Mouse (Mus musculus) CH12.LX (cell line): ENCODE results near the gene Ankra2. TPM values are rescaled to one million over a fixed set of nuclear protein-coding genes. Genes with fewer than 3 reads are reported as not detected.

ENCODE experiments used
- DNase-seq: peaks from one replicate; pipeline ENCODE4 v3.0.0-alpha.2; 2013; ENCODE audit errors: extremely low read depth
- H3K27ac ChIP-seq: 2 replicates; pipeline ENCODE4 v1.5.1; 2012; ENCODE audit warnings: low read depth, mild to moderate bottlenecking, control low read depth, moderate library complexity; ENCODE audit not compliant: insufficient read depth
- H3K27me3 ChIP-seq: replicated peaks from 2 replicates; pipeline ENCODE3; 2012; ENCODE audit warnings: inconsistent platforms
- H3K36me3 ChIP-seq, 2 experiments: replicated peaks in 1 of 2; 2 replicates each; pipeline versions ENCODE3 to v1.6.1; 2012; ENCODE audit warnings: inconsistent platforms in 1 of 2, low read length in 1 of 2, mild to moderate bottlenecking in 1 of 2, mixed read lengths in 1 of 2, moderate library complexity in 1 of 2; ENCODE audit not compliant: control insufficient read depth in 1 of 2, insufficient read depth in 1 of 2
- H3K4me1 ChIP-seq, 2 experiments: 2 replicates each; pipeline ENCODE4 v1.6.1; 2012; ENCODE audit warnings: inconsistent platforms in 1 of 2, moderate library complexity in 1 of 2; ENCODE audit not compliant: insufficient read depth in 2 of 2, control insufficient read depth in 1 of 2
- H3K4me2 ChIP-seq: 2 replicates; pipeline ENCODE4 v1.6.1; 2012; ENCODE audit warnings: low read depth, mild to moderate bottlenecking, control low read depth; ENCODE audit not compliant: poor library complexity, insufficient read depth, severe bottlenecking
- H3K4me3 ChIP-seq, 3 experiments: fragments of 150-350 bp in 1 of 3; sonication (generic) in 1 of 3; replicated peaks in 1 of 3; 2 replicates each; pipeline versions ENCODE3 to v1.5.1; 2011 to 2012; ENCODE audit warnings: low read depth in 2 of 3, low read length in 2 of 3, mild to moderate bottlenecking in 2 of 3, moderate library complexity in 2 of 3, control low read depth in 1 of 3, improper control_type of control experiment in 1 of 3, inconsistent platforms in 1 of 3, mixed read lengths in 1 of 3; ENCODE audit not compliant: poor library complexity in 1 of 3
- H3K79me2 ChIP-seq: replicated peaks from 2 replicates; pipeline ENCODE4 v1.6.1; 2012; ENCODE audit warnings: mild to moderate bottlenecking, moderate library complexity; ENCODE audit not compliant: control insufficient read depth, poor library complexity, insufficient read depth, severe bottlenecking; ENCODE audit errors: extremely low read depth
- H3K9ac ChIP-seq: 2 replicates; pipeline ENCODE4 v1.6.1; 2012; ENCODE audit warnings: low read depth, mild to moderate bottlenecking, control low read depth, moderate library complexity; ENCODE audit not compliant: insufficient read depth
- H3K9me3 ChIP-seq: replicated peaks from 2 replicates; pipeline ENCODE3; 2012; ENCODE audit warnings: low read length, inconsistent platforms, mixed read lengths
- CHD1 ChIP-seq: IDR thresholded peaks from 2 replicates; pipeline ENCODE4 v1.6.1; 2012; ENCODE audit warnings: low read depth, low read length, improper control_type of control experiment, inconsistent platforms
- CTCF ChIP-seq, 2 experiments: IDR thresholded peaks in 1 of 2; conservative IDR thresholded peaks in 1 of 2; 2 replicates each; pipeline ENCODE4 v1.5.1; 2011 to 2012; ENCODE audit warnings: low read depth in 2 of 2, low read length in 2 of 2, improper control_type of control experiment in 1 of 2, inconsistent platforms in 1 of 2, mild to moderate bottlenecking in 1 of 2, moderate library complexity in 1 of 2
- E2F4 ChIP-seq: IDR thresholded peaks from 2 replicates; pipeline ENCODE4 v1.6.1; 2011; ENCODE audit warnings: low read depth, low read length, improper control_type of control experiment; ENCODE audit not compliant: insufficient replicate concordance
- ELF1 ChIP-seq: IDR thresholded peaks from 2 replicates; pipeline ENCODE4 v1.6.1; 2014; ENCODE audit warnings: low read depth, mild to moderate bottlenecking, inconsistent platforms, low read length, improper control_type of control experiment
- EP300 ChIP-seq: IDR thresholded peaks from 2 replicates; pipeline ENCODE4 v1.6.1; 2011; ENCODE audit warnings: low read length, improper control_type of control experiment
- KAT2A ChIP-seq: IDR thresholded peaks from 2 replicates; pipeline ENCODE4 v1.6.1; 2012; ENCODE audit warnings: low read length, improper control_type of control experiment, inconsistent platforms; ENCODE audit not compliant: insufficient replicate concordance
- MAFK ChIP-seq: IDR thresholded peaks from 2 replicates; pipeline ENCODE4 v1.6.1; 2011; ENCODE audit warnings: low read length, improper control_type of control experiment; ENCODE audit not compliant: insufficient replicate concordance
- MAX ChIP-seq: IDR thresholded peaks from 2 replicates; pipeline ENCODE4 v1.6.1; 2011; ENCODE audit warnings: low read length, improper control_type of control experiment
- MEF2A ChIP-seq: IDR thresholded peaks from 2 replicates; pipeline ENCODE4 v1.6.1; 2014; ENCODE audit warnings: low read depth, mild to moderate bottlenecking, inconsistent platforms, low read length, improper control_type of control experiment, borderline replicate concordance
- MXI1 ChIP-seq: IDR thresholded peaks from 2 replicates; pipeline ENCODE4 v1.6.1; 2011; ENCODE audit warnings: mild to moderate bottlenecking, low read depth, low read length, improper control_type of control experiment
- NELFE ChIP-seq: IDR thresholded peaks from 2 replicates; pipeline ENCODE4 v1.6.1; 2011; ENCODE audit warnings: low read depth, low read length, improper control_type of control experiment
- NRF1 ChIP-seq: IDR thresholded peaks from 2 replicates; pipeline ENCODE4 v1.6.1; 2014; ENCODE audit warnings: low read depth, mild to moderate bottlenecking, inconsistent platforms, low read length, improper control_type of control experiment, moderate library complexity
- POLR2AphosphoS2 ChIP-seq: IDR thresholded peaks from 2 replicates; pipeline ENCODE4 v1.6.1; 2011; ENCODE audit warnings: low read depth, low read length, improper control_type of control experiment
- RCOR1 ChIP-seq: conservative IDR thresholded peaks from 2 replicates; pipeline ENCODE4 v1.6.1; 2012; ENCODE audit warnings: low read depth, mild to moderate bottlenecking, inconsistent platforms, low read length, improper control_type of control experiment
- ZKSCAN1 ChIP-seq: IDR thresholded peaks from 2 replicates; pipeline ENCODE4 v1.6.1; 2012; ENCODE audit warnings: low read depth, inconsistent platforms, low read length, improper control_type of control experiment, borderline replicate concordance
- ZMIZ1 ChIP-seq: IDR thresholded peaks from 2 replicates; pipeline ENCODE4 v1.6.1; 2012; ENCODE audit warnings: low read depth, mild to moderate bottlenecking, inconsistent platforms, low read length, improper control_type of control experiment
- dilution Hi-C: fragments of 300-500 bp; cut with MboI; formaldehyde crosslinking; loops from 2 replicates; pipeline ENCODE4 v1.14.3; 2020; ENCODE audit warnings: low sequenced_read_pairs; ENCODE audit not compliant: extremely low pct_unique_long_range_greater_than_20kb, extremely low pct_ligation_motif_present
- in situ Hi-C: fragments of 300-500 bp; cut with MboI; formaldehyde crosslinking; loops from 3 replicates; pipeline ENCODE4 v1.14.3; 2019; ENCODE audit warnings: low sequenced_read_pairs, low pct_ligation_motif_present, low pct_unique_long_range_greater_than_20kb, mixed read lengths
- polyA plus RNA-seq: library from polyadenylated mRNA; unstranded; fragments of >175 nt; gene quantifications from 2 replicates; pipeline ENCODE4 v1.2.1, GENCODE M21; 2012; ENCODE audit warnings: low read depth; ENCODE audit not compliant: insufficient read length
- total RNA-seq, 2 experiments: library from RNA; depleted of rRNA; stranded (reverse); fragments of 300-350 nt in 1 of 2; fragments of >200 nt in 1 of 2; gene quantifications; 2 replicates each; pipeline ENCODE4 v1.2.3; 2012 to 2014

Ankra2 gene
- total and polyA plus RNA-seq, 3 experiments, result 11.1 to 15.3 (median 12.4) TPM

DNA sequence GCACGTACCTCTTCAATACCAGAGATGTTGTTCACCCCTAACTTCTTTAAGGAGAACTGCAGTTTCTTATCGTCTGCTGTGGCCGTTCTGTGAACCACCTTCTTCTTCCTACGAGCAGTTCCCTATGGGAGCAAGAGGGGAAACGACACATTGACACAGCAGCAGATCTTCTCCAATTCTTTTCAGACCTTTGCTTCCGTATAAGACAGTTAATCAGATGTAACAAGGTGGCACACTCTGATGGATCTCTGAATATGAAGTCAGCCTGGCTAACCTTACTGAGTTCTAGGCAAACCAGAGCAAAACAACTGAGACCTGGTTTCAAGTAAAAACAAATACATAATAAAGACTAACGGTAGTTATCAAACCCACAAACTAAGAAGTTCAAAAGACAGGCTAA lies 50.8 kb downstream of the Ankra2 start:
- peak overlapping the region in 1 of 3 experiments; percentile 28 for H3K4me3 ChIP-seq
- H3K4me1 ChIP-seq, result peaks cover 9 to 51% of the 10 kb centered on the region in 2 experiments; a peak in 3 of 4 replicates
- peaks cover 67% of the 10 kb centered on the region for H3K79me2 ChIP-seq
- peaks cover 43 to 60% of the 10 kb centered on the region in 2 experiments for H3K36me3 ChIP-seq
- no peak for DNase-seq
- H3K27me3 ChIP-seq, result no peaks in the 10 kb centered on the region
- no peaks in the 10 kb centered on the region for H3K9me3 ChIP-seq
- H3K9ac ChIP-seq, result peak overlapping the region; percentile 63; the same call in 1 of the 2 replicates
- in situ Hi-C loops (no loop called here), dilution Hi-C loops (no loop called here)
- H3K27ac ChIP-seq, result no peak overlapping the region
- TF ChIP-seq CHD1 (no peak), MXI1 (no peak), KAT2A (no peak), MAX (no peak), ELF1 (no peak), NRF1 (no peak), CTCF (conservative IDR thresholded peaks at IDR 0.05 in 1 of 2, IDR thresholded peaks at IDR 0.05 in 1 of 2; ENCODE audit: low read depth in 2 of 2, low read length in 2 of 2) (no peak), EP300 (no peak), NELFE (no peak), ZKSCAN1 (no peak)
- peak overlapping the region; percentile 21; the same call in 1 of the 2 replicates for H3K4me2 ChIP-seq

DNA sequence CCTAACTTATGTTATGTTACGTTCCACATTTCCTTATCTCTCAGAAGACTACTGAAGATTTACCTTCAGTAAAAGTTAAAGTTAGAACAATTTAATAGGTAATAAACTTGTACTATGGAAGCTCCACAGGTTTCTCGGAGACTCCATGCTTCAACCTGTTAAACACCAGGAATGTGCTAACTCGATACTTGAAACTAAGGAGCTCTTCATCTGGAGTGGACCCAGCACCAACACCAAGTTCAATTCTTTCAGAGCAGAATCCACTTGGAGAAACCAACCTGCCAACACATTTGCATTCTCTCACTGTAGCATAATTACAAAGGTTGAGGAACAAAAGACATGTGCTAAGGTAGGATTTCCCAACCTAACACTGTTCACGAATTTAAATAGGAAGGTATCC lies 52.2 kb downstream of the Ankra2 start:
- no peak for DNase-seq
- Histone ChIP-seq H3K27me3 (no peaks in the 10 kb centered on the region), H3K27ac (no peak overlapping the region), H3K9ac (peak overlapping the region; percentile 100), H3K79me2 (peaks cover 65% of the 10 kb centered on the region), H3K36me3 (peaks cover 33 to 48% of the 10 kb centered on the region in 2 experiments), H3K9me3 (no peaks in the 10 kb centered on the region), H3K4me2 (peak overlapping the region; percentile 100), H3K4me3 (peak overlapping the region; percentile 48 to 94 (median 74)), H3K4me1 (peaks cover 9 to 38% of the 10 kb centered on the region in 2 experiments; a peak in 3 of 4 replicates)
- TF ChIP-seq NELFE (no peak), POLR2AphosphoS2 (0 out of 2 replicates have a peak, but pooled peaks have one; percentile 41), MAFK (no peak), E2F4 (no peak), RCOR1 (no peak), ZMIZ1 (no peak), MEF2A (no peak)
- dilution Hi-C loops (no loop called here), in situ Hi-C loops (no loop called here)
